Mouse (Mus musculus) brain, adult 2 months (tissue): Measurements from ENCODE around the gene Cdiptos.

Source experiments
- DNase-seq: peaks from one replicate; pipeline ENCODE4 v3.0.0; 2011; ENCODE audit warnings: low read depth, low spot score

Gene Cdiptos

DNA sequence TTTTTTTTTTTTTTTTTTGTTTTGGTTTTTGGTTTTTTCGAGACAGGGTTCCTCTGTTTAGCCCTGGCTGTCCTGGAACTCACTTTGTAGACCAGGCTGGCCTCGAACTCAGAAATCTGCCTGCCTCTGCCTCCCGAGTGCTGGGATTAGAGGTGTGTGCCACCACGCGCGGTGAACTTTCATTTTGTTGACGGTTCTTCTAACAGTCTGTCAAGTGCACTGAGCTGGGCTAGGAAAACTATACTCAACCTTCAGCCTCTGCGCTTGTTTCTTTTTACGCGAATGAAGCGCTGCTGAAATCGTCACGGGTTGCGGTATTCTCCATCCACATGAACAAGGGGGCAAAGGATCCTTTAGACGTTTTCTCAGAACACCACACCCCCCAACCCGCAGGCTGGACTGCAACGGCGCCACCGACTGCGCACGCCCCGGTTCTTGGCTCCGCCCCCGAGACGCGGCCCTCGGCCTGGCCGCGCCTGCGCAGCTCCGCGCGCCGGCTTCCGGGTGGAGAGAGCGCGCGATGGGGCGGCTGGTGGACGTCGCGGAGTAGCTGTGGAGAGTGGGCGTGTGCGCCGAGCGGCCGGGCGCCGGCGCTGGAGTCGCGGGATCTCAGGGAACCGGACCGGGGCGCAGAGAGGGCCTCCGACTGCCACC is 47.4 kb downstream of the Cdiptos start, which contains the start of gene Kctd13:
Gene Kctd13 (plus strand): TSS at position 496 of the 654 bp plus-strand sequence.
- peak; percentile 95 for DNase-seq

DNA sequence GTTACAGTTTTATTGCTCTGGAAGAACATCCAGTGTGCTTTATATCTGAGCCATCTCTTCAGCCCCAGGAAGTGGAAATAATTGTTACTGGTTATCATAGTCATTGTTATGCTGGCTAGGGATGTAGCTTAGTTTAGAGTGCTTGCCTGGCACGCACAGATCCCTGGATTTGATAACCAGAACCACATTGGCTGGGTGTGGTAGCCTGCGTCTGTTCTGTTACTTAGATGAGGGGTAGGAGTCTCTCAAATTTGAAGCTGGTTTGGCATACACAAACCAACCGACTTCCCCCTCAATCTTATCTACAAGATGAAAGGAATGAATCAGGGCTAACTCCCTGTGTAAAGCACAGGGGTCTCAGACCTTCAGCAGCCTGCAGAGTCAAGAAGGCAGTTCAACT is 49.6 kb downstream of the Cdiptos start:
- no peak for DNase-seq

DNA sequence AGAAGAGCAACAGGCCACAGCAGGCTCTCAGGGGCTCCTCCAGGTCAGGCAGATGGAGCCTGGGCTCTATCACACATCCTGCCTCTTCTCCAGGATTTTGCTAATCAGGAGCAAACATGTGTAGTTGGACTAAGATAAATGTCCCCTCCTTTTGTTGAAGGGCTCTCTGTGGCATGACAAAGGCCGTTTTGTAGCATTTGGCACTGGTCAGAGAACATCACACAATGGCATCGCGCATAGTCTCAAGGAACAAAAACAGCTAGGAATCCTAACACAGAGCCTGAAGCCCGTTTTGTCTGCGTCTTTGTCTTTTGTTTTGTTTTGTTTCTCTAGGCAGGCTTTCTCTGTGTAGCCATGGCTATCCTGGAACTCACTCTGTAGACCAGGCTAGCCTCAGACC is 51.9 kb downstream of the Cdiptos start:
- DNase-seq: peak; percentile 92

DNA sequence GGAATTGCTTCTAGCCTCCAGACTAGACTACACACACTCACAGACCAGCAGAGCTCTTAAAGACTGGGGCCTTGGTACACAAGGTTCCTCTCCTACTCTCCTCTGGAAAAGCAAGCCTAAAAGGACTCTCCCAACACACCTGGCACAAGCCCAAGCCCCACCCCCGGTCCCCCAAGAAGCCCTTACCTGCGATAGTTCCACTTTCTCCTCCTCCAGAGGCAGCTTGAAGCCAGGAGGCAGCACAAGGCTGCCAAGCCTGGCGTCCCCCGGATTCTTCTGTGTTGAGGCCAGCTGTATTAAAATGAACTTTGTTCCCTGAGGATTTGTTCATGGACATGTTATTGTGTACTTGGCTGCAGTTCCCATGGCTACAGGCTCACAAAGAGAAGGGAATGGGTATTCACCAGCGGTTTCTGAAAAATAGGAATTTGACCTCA is 53.3 kb downstream of the Cdiptos start, which contains the start of gene Tmem219:
Gene Tmem219 (minus strand): TSS at position 294 of the 437 bp plus-strand sequence.
- DNase-seq: peak; percentile 53
